Mouse (Mus musculus) liver, embryonic 15.5 days (tissue): ENCODE data around the gene Medag. TPM values are rescaled to one million over a fixed set of nuclear protein-coding genes. Genes with fewer than 3 reads are reported as not detected.
A peak's percentile ranks its signal among the peaks of the same experiment; 100 is the strongest.

Experiments
- ATAC-seq: fragments of 200-750 bp; cut with Nextera tagmentation; 2 replicates; pipeline ENCODE4 v1.8.0; 2017; ENCODE audit warnings: moderate number of reproducible peaks, mild to moderate bottlenecking, moderate library complexity; ENCODE audit not compliant: insufficient read depth
- H3K27ac ChIP-seq: fragments of 300-500 bp; sonication (generic); replicated peaks from 2 replicates; pipeline ENCODE4 v1.5.1; 2015; ENCODE audit warnings: mild to moderate bottlenecking, inconsistent platforms
- H3K27me3 ChIP-seq: fragments of 300-500 bp; sonication (generic); 2 replicates; pipeline ENCODE4 v1.6.1; 2015; ENCODE audit warnings: mild to moderate bottlenecking, inconsistent platforms
- H3K36me3 ChIP-seq: fragments of 300-500 bp; sonication (generic); replicated peaks from 2 replicates; pipeline ENCODE4 v1.6.1; 2015; ENCODE audit warnings: moderate library complexity, mild to moderate bottlenecking, inconsistent platforms
- H3K4me1 ChIP-seq: fragments of 300-500 bp; sonication (generic); replicated peaks from 2 replicates; pipeline ENCODE4 v1.6.1; 2015; ENCODE audit warnings: inconsistent platforms
- H3K4me2 ChIP-seq: fragments of 300-500 bp; sonication (generic); 2 replicates; pipeline ENCODE4 v1.6.1; 2015; ENCODE audit warnings: moderate library complexity, mild to moderate bottlenecking, inconsistent platforms
- H3K4me3 ChIP-seq: fragments of 300-500 bp; sonication (generic); replicated peaks from 2 replicates; pipeline ENCODE4 v1.5.1; 2015; ENCODE audit warnings: mild to moderate bottlenecking, inconsistent platforms
- H3K9ac ChIP-seq: fragments of 300-500 bp; sonication (generic); 2 replicates; pipeline ENCODE4 v1.6.1; 2015; ENCODE audit warnings: moderate library complexity, mild to moderate bottlenecking, inconsistent platforms
- H3K9me3 ChIP-seq: fragments of 300-500 bp; sonication (generic); replicated peaks from 2 replicates; pipeline ENCODE4 v1.6.1; 2016; ENCODE audit warnings: inconsistent platforms
- WGBS: fragments of 180-500 bp; shearing (Covaris S2); methylation state at CpG from one replicate; pipeline ENCODE4 v1.1.7; 2015; ENCODE audit warnings: mixed read lengths; ENCODE audit not compliant: insufficient replicate concordance; 5-methylcytosine and 5-hydroxymethylcytosine counted together
- polyA plus RNA-seq: library from polyadenylated mRNA; unstranded; fragments of >200 nt; fragmentation: Nextera tagmentation; extraction: Ambion mirVana; gene quantifications from 2 replicates; pipeline ENCODE4 v1.2.1, GENCODE M21; 2015

Medag gene
- polyA plus RNA-seq, 1 experiment from 2014 or later = 0.22 TPM

DNA sequence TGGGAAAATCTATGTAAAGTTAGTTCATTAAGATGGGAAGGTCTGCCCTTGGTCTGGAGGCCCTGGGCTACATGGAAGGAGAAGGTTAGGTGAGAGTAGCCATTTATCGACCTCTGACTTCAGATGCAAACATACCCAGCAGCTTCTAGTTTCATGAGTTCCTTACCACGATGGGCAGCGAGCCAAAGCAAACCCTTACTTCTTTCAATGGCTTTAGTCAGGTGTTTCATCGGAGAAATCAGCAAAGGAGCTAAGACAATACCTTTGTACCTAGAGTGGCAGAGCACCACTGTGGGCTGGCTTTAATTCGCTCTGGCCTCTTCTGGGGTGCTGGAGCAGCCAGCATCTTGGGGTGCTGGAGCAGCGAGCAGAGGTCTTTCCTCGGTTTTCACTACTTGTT is 22.1 kb downstream of the Medag start:
- H3K4me3 ChIP-seq = no peak overlapping the region
- no peaks in the 10 kb centered on the region for H3K9me3 ChIP-seq
- peaks cover 34% of the 10 kb centered on the region for H3K4me1 ChIP-seq
- H3K9ac ChIP-seq = no peak overlapping the region
- 52% methylated on average over 7 of the region's 7 CpGs for WGBS
- no peak for ATAC-seq
- H3K36me3 ChIP-seq = no peaks in the 10 kb centered on the region
- H3K27ac ChIP-seq = no peak overlapping the region
- no peak overlapping the region for H3K4me2 ChIP-seq
- H3K27me3 ChIP-seq = no peaks in the 10 kb centered on the region

DNA sequence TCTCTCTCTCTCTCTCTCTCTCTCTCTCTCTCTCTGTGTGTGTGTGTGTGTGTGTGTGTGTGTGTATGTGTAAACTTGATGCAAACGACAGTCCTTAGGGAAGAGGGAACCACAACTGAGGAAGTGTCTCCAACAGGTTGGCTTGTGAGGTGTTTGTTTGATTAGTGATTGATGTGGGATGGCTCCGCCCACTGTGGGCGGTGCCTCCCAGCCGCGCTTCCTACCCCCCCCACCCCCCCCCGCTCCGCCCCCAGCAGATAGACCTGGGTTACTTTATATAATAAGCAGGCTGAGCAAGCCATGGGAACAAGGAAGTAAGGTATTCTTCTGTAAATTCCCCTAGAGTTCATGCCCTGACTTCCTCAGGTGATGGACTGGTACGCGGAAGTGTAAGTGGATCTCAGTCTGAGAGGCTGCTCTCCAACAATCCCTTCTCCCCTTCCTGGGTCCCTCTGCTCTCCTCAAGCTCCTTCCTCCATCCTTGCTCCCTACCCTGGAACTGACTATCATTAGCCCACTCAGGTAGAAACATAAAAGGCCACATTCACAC is 22.7 kb downstream of the Medag start:
- Histone ChIP-seq H3K9me3 (no peaks in the 10 kb centered on the region), H3K4me3 (no peak overlapping the region), H3K4me2 (no peak overlapping the region), H3K27me3 (no peaks in the 10 kb centered on the region), H3K27ac (no peak overlapping the region), H3K4me1 (peaks cover 32% of the 10 kb centered on the region), H3K9ac (no peak overlapping the region), H3K36me3 (no peaks in the 10 kb centered on the region)
- 19% methylated on average over 9 of the region's 9 CpGs for WGBS
- ATAC-seq = no peak

DNA sequence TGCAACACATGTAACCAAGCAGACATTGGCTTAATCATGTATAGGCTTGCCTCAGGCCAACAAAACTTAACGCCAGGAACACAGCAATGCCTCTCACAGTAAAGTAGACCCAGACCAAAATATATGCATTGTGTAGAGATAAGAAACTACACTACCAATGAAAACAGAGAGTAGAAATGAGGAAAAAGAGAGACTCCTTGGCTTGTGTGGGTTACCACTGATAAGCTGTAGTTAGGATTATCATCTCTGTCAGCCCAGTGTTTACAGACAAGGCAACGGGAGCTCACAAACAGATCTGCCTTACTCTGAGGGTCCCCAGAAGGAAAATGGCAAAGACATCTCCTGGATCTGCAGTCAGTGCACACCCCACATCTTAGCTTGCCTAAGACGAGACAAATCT is 25.0 kb downstream of the Medag start:
- no peak overlapping the region for H3K4me3 ChIP-seq
- no peaks in the 10 kb centered on the region for H3K9me3 ChIP-seq
- 14% methylated on average over 3 of the region's 3 CpGs for WGBS
- H3K27me3 ChIP-seq = peaks cover 17% of the 10 kb centered on the region
- H3K27ac ChIP-seq = peak overlapping the region; percentile 61
- no peaks in the 10 kb centered on the region for H3K36me3 ChIP-seq
- ATAC-seq = peak; percentile 84
- H3K4me2 ChIP-seq = no peak overlapping the region
- peaks cover 49% of the 10 kb centered on the region for H3K4me1 ChIP-seq
- H3K9ac ChIP-seq = no peak overlapping the region

DNA sequence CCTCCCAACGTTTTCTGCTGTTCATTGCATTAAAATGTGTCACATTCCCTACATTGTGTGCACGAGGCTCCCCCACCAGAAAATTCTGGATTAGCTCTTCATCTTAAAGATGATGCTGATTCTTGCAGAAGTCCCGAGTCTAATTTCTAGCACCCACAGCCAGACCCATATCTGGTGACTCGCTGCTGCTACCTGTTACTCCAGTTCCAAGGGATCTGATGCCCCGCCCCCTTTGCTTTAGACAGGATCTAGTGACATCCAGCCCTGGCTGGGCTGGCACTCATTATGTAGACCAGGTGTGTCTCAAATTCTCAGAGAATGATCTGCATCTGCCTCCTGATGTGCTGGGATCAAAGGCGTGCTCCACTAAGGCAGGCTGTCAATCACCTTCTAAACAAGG is 25.6 kb downstream of the Medag start:
- Histone ChIP-seq H3K9me3 (no peaks in the 10 kb centered on the region), H3K4me1 (peaks cover 49% of the 10 kb centered on the region), H3K36me3 (no peaks in the 10 kb centered on the region), H3K4me2 (no peak overlapping the region), H3K27ac (no peak overlapping the region), H3K4me3 (no peak overlapping the region), H3K27me3 (peaks cover 17% of the 10 kb centered on the region), H3K9ac (no peak overlapping the region)
- ATAC-seq = no peak
- 40% methylated on average over 6 of the region's 6 CpGs for WGBS

DNA sequence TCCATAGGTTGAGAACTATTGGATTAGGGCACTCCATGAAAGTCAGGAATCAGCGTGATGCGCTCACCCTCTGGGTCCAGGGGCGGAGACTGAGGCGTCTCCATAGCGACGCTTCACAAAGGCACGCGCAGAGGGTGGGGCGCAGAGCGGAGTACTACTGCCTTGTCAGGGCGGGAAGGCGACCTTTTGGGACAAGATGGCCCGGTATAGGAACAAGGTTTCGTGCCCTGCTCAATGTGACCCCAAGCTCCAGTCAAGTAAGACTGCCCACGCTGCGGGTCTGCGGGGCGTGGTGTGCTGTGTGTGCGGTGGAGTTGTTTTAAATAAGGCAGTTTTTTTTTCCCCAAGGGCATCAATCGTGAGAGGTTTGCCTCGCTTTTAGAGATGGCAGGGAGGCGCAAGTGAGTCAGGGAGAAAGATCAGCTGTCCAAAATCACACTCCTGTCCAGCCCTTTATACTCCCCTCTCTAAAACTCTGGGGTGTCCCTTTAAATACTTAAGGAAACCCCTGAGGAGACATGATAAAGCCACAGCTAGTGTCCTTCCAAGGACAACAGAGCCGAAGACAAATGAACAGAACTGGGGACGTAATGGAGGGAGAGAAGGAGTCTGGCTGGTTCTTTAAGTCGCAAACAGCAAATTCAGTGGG is 28.1 kb downstream of the Medag start, which contains the start of gene Tex26:
Gene Tex26 (plus strand): TSS at position 130 of the 649 bp plus-strand sequence.
- peak within 1 kb of the TSS; percentile 45 for H3K4me3 ChIP-seq
- WGBS = under 1% methylated on average over 25 of the region's 25 CpGs
- no peak within 1 kb of the TSS for H3K9ac ChIP-seq
- H3K27me3 ChIP-seq = peaks cover 21% of the 10 kb centered on the region
- peaks cover 42% of the 10 kb centered on the region for H3K4me1 ChIP-seq
- H3K36me3 ChIP-seq = no peaks in the 10 kb centered on the region
- H3K9me3 ChIP-seq = no peaks in the 10 kb centered on the region
- H3K4me2 ChIP-seq = peak within 1 kb of the TSS; percentile 74
- no peak within 1 kb of the TSS for H3K27ac ChIP-seq
- ATAC-seq = peak; percentile 67

DNA sequence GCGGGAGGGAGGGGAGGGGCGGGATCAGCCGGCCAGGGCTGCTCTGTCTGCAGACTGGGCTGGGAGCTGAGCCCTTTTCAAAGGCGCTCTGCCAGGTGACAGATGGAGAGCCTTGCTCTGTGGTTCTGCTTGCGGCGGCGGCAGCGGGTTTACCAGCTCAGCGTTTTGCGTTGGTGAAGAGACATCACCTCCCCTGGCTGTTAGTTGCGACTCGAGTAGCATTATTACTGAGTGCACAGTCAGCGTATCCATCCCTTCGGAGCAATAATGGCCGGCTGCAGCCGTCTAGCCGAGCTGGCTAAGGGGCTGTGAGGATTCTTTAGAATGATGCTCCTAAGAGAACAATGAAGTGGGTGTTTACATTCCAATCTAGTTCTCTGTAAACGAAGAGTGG is 28.6 kb downstream of the Medag start:
- peak; percentile 21; the same call in 1 of the 2 replicates for ATAC-seq
- H3K27ac ChIP-seq = no peak overlapping the region
- H3K36me3 ChIP-seq = no peaks in the 10 kb centered on the region
- no peak overlapping the region for H3K9ac ChIP-seq
- WGBS = 2% methylated on average over 18 of the region's 18 CpGs
- H3K9me3 ChIP-seq = no peaks in the 10 kb centered on the region
- H3K4me2 ChIP-seq = peak overlapping the region; percentile 74
- H3K4me3 ChIP-seq = peak overlapping the region; percentile 45
- peaks cover 40% of the 10 kb centered on the region for H3K4me1 ChIP-seq
- H3K27me3 ChIP-seq = peaks cover 21% of the 10 kb centered on the region

- Histone ChIP-seq H3K4me1 (peaks cover 26% of the 10 kb centered on the region), H3K36me3 (no peaks in the 10 kb centered on the region), H3K4me2 (no peak overlapping the region), H3K9ac (no peak overlapping the region), H3K9me3 (no peaks in the 10 kb centered on the region), H3K27ac (no peak overlapping the region), H3K4me3 (no peak overlapping the region), H3K27me3 (peaks cover 21% of the 10 kb centered on the region)
- WGBS = 63% methylated on average over 14 of the region's 14 CpGs
- ATAC-seq = no peak
These were observed 30.2 kb downstream of the Medag start for GRCm38 (mm10) chr5:149441646-149442276.

DNA sequence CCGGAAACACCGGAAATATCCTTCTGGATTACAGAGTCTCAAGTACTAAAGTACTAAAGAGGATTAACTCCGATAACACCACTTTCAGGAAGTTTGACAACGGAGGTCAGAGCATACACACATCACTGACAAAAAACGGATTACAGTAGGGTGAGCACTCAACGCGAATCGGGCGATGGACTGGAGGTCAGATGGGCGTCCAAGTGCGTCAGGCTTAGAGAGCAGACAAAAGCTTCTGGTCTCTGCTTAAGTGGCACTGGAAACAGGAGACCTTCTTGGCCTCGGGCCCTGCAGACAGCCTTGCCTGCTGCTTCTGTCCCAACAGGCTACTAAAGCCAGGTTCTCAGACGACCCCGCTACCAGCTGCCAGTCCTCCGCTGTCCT is 30.7 kb downstream of the Medag start:
- Histone ChIP-seq H3K4me3 (no peak overlapping the region), H3K27me3 (peaks cover 21% of the 10 kb centered on the region), H3K9me3 (no peaks in the 10 kb centered on the region), H3K36me3 (no peaks in the 10 kb centered on the region), H3K4me1 (peaks cover 21% of the 10 kb centered on the region), H3K27ac (no peak overlapping the region), H3K4me2 (no peak overlapping the region), H3K9ac (no peak overlapping the region)
- ATAC-seq = no peak
- 71% methylated on average over 15 of the region's 15 CpGs for WGBS

DNA sequence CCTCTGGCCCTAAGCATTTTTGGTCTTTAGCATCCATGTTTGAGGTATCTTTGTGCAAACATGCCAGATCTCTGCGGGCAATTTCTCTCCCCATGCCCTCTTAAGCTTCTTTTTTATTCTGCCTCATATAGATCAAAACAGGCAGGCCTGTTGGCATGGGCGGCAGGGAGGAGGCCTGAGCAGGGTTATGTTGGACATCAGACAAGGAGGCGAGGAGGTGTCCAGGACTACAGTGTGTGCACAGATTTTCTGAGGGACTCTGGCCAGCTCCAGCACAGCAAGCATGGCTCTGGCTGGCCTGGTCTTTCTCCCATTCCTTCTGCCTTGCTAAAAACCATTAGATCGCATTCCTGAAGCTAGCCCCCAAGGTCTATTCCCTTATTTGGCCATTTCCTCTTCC is 32.9 kb downstream of the Medag start:
- 60% methylated on average over 4 of the region's 4 CpGs for WGBS
- H3K9ac ChIP-seq = no peak overlapping the region
- no peaks in the 10 kb centered on the region for H3K36me3 ChIP-seq
- ATAC-seq = no peak
- H3K4me2 ChIP-seq = no peak overlapping the region
- no peak overlapping the region for H3K27ac ChIP-seq
- 0 out of 2 replicates have a peak, but pooled peaks cover 4% of the 10 kb centered on the region for H3K9me3 ChIP-seq
- H3K4me1 ChIP-seq = peaks cover 15% of the 10 kb centered on the region
- no peak overlapping the region for H3K4me3 ChIP-seq
- H3K27me3 ChIP-seq = peaks cover 20% of the 10 kb centered on the region

GRCm38 (mm10) chr5:149446495-149446894 is 34.9 kb downstream of the Medag start:
- Histone ChIP-seq H3K36me3 (no peaks in the 10 kb centered on the region), H3K27me3 (0 out of 2 replicates have a peak, but pooled peaks cover 4% of the 10 kb centered on the region), H3K4me2 (no peak overlapping the region), H3K9ac (no peak overlapping the region), H3K4me3 (no peak overlapping the region), H3K4me1 (no peaks in the 10 kb centered on the region), H3K27ac (no peak overlapping the region), H3K9me3 (0 out of 2 replicates have a peak, but pooled peaks cover 4% of the 10 kb centered on the region)
- no peak for ATAC-seq
- 55% methylated on average over 7 of the region's 7 CpGs for WGBS

GRCm38 (mm10) chr5:149447733-149448132 is 36.2 kb downstream of the Medag start:
- Histone ChIP-seq H3K27ac (no peak overlapping the region), H3K4me3 (no peak overlapping the region), H3K36me3 (no peaks in the 10 kb centered on the region), H3K4me2 (no peak overlapping the region), H3K9ac (no peak overlapping the region), H3K4me1 (no peaks in the 10 kb centered on the region), H3K27me3 (0 out of 2 replicates have a peak, but pooled peaks cover 4% of the 10 kb centered on the region), H3K9me3 (0 out of 2 replicates have a peak, but pooled peaks cover 4% of the 10 kb centered on the region)
- no peak for ATAC-seq
- WGBS = 69% methylated on average over 5 of the region's 5 CpGs
